Mouse (Mus musculus) kidney, embryonic 15.5 days (tissue): ENCODE results near the gene Gtpbp4. TPM values are rescaled to one million over a fixed set of nuclear protein-coding genes. Genes with fewer than 3 reads are reported as not detected.
"Not testable (repeated sequence)": the region's sequence is repeated elsewhere in the genome, so short reads cannot be mapped to it uniquely, and the experiment has no call there.

Experiments
- ATAC-seq: fragments of 200-750 bp; cut with Nextera tagmentation; replicated peaks from 2 replicates; pipeline ENCODE4 v1.8.0; 2017; ENCODE audit warnings: moderate TSS enrichment; ENCODE audit not compliant: low FRiP score
- H3K27ac ChIP-seq: fragments of 300-500 bp; sonication (generic); 2 replicates; pipeline ENCODE4 v1.5.1; 2015; ENCODE audit warnings: mild to moderate bottlenecking, inconsistent platforms
- H3K27me3 ChIP-seq: fragments of 300-500 bp; sonication (generic); 2 replicates; pipeline ENCODE4 v1.6.1; 2015; ENCODE audit warnings: inconsistent platforms
- H3K36me3 ChIP-seq: fragments of 300-500 bp; sonication (generic); 2 replicates; pipeline ENCODE4 v1.6.1; 2015; ENCODE audit warnings: inconsistent platforms
- H3K4me1 ChIP-seq: fragments of 300-500 bp; sonication (generic); 2 replicates; pipeline ENCODE4 v1.6.1; 2015; ENCODE audit warnings: inconsistent platforms
- H3K4me2 ChIP-seq: fragments of 300-500 bp; sonication (generic); 2 replicates; pipeline ENCODE4 v1.6.1; 2015; ENCODE audit warnings: moderate library complexity, mild to moderate bottlenecking, inconsistent platforms
- H3K4me3 ChIP-seq: fragments of 300-500 bp; sonication (generic); replicated peaks from 2 replicates; pipeline ENCODE4 v1.5.1; 2015; ENCODE audit warnings: mild to moderate bottlenecking, inconsistent platforms
- H3K9ac ChIP-seq: fragments of 300-500 bp; sonication (generic); 2 replicates; pipeline ENCODE4 v1.6.1; 2015; ENCODE audit warnings: mild to moderate bottlenecking, inconsistent platforms
- H3K9me3 ChIP-seq: fragments of 300-500 bp; sonication (generic); replicated peaks from 2 replicates; pipeline ENCODE4 v1.6.1; 2016; ENCODE audit warnings: inconsistent platforms
- WGBS: fragments of 180-500 bp; shearing (Covaris S2); methylation state at CpG from one replicate; pipeline ENCODE4 v1.1.7; 2015; ENCODE audit warnings: mixed read lengths; 5-methylcytosine and 5-hydroxymethylcytosine counted together
- polyA plus RNA-seq: library from polyadenylated mRNA; unstranded; fragments of >200 nt; fragmentation: Nextera tagmentation; extraction: Ambion mirVana; gene quantifications from 2 replicates; pipeline ENCODE4 v1.2.1, GENCODE M21; 2015

Gtpbp4 gene
- polyA plus RNA-seq, 1 experiment from 2014 or later = 80.9 TPM

- ATAC-seq, H3K36me3 ChIP-seq, H3K27me3 ChIP-seq, H3K4me2 ChIP-seq, H3K4me3 ChIP-seq, H3K27ac ChIP-seq, H3K4me1 ChIP-seq, H3K9ac ChIP-seq, H3K9me3 ChIP-seq: not testable (repeated sequence)
- WGBS = 41% methylated on average over 5 of the region's 5 CpGs
Observed at GRCm38 (mm10) chr13:8962266-8962665, 33.6 kb downstream of the Gtpbp4 start.

- ATAC-seq, H3K4me1 ChIP-seq, H3K27me3 ChIP-seq, H3K9me3 ChIP-seq, H3K36me3 ChIP-seq, H3K4me2 ChIP-seq, H3K27ac ChIP-seq, H3K4me3 ChIP-seq, H3K9ac ChIP-seq: not testable (repeated sequence)
- 72% methylated on average over 3 of the region's 3 CpGs for WGBS
Observed at GRCm38 (mm10) chr13:8961128-8961888, 34.6 kb downstream of the Gtpbp4 start.

DNA sequence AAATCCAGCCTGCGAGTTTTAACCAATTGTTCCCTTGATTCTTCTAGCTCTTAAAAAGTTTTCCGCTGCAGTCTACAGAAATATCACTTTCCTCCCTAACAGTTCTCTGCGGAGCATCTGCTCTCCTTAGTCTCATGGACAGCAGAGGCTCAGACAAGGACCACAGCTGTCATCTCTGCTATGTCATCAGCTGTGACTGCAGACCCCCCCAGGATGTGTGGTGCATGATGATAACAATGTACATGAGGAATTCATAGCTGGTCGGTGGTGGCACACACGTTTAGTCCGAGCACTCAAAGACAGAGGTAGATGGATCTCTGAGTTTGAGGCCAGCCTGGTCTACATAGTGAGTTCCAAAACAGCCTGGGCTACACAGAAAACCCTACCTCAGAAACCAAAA is 36.3 kb downstream of the Gtpbp4 start:
- WGBS = 81% methylated on average over 6 of the region's 6 CpGs

DNA sequence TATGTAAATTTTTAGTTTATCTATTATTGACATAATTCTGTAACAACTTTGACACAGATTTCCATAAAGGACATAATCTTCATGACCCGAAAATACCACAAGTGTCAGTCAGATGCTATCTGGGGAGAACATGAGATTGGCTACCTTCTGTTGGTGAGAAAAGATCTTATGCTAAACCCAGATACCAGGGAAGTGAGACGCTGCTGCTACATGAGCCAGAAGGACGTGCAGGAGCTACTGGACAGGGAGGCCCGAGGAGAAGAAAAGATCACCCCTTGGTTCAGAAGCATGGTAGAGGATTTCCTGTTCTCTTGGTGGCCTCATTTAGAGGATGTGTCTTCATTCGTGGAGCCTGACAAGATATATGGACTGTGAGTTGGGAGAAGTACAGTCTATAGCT is 36.8 kb downstream of the Gtpbp4 start:
- not testable (repeated sequence) for ATAC-seq, H3K36me3 ChIP-seq, H3K4me2 ChIP-seq, H3K9me3 ChIP-seq, H3K4me1 ChIP-seq, H3K4me3 ChIP-seq, H3K27me3 ChIP-seq, H3K27ac ChIP-seq, H3K9ac ChIP-seq
- WGBS = 40% methylated on average over 1 of the region's 5 CpGs

More for the DNA sequence above, 36.3 kb downstream of the Gtpbp4 start:
- not testable (repeated sequence) for H3K4me2 ChIP-seq, H3K9me3 ChIP-seq, H3K27ac ChIP-seq, H3K36me3 ChIP-seq, H3K9ac ChIP-seq, ATAC-seq, H3K27me3 ChIP-seq, H3K4me3 ChIP-seq, H3K4me1 ChIP-seq

- H3K27me3 ChIP-seq, H3K9ac ChIP-seq, H3K9me3 ChIP-seq, H3K4me3 ChIP-seq, H3K4me1 ChIP-seq, H3K27ac ChIP-seq, H3K4me2 ChIP-seq, H3K36me3 ChIP-seq: not testable (repeated sequence)
- ATAC-seq = 0 out of 2 replicates have a peak, but pooled peaks have one; percentile 22
- no CpG with 5 or more reads among the region's 5 CpGs for WGBS
Observed at GRCm38 (mm10) chr13:8956873-8957272, 39.0 kb downstream of the Gtpbp4 start.

GRCm38 (mm10) chr13:8955127-8955526 is 40.8 kb downstream of the Gtpbp4 start:
- not testable (repeated sequence) for H3K9me3 ChIP-seq, H3K9ac ChIP-seq, H3K27me3 ChIP-seq, H3K27ac ChIP-seq, ATAC-seq, H3K4me3 ChIP-seq, H3K4me2 ChIP-seq, H3K36me3 ChIP-seq, H3K4me1 ChIP-seq
- WGBS = 78% methylated on average over 2 of the region's 2 CpGs

GRCm38 (mm10) chr13:8952563-8952962 is 43.3 kb downstream of the Gtpbp4 start, which contains the start of gene Idi2:
Gene Idi2 (plus strand): TSS chr13:8952863.
- H3K4me1 ChIP-seq, H3K27ac ChIP-seq, H3K4me2 ChIP-seq, H3K36me3 ChIP-seq, ATAC-seq, H3K4me3 ChIP-seq, H3K9ac ChIP-seq, H3K9me3 ChIP-seq, H3K27me3 ChIP-seq: not testable (repeated sequence)

- not testable (repeated sequence) for H3K27ac ChIP-seq, H3K9ac ChIP-seq, H3K4me2 ChIP-seq, H3K27me3 ChIP-seq, H3K36me3 ChIP-seq, ATAC-seq, H3K4me3 ChIP-seq, H3K9me3 ChIP-seq, H3K4me1 ChIP-seq
Observed at GRCm38 (mm10) chr13:8948131-8948530, 47.8 kb downstream of the Gtpbp4 start, which contains the start of gene Gm9745. Gene Gm9745 (minus strand): TSS chr13:8948231.

DNA sequence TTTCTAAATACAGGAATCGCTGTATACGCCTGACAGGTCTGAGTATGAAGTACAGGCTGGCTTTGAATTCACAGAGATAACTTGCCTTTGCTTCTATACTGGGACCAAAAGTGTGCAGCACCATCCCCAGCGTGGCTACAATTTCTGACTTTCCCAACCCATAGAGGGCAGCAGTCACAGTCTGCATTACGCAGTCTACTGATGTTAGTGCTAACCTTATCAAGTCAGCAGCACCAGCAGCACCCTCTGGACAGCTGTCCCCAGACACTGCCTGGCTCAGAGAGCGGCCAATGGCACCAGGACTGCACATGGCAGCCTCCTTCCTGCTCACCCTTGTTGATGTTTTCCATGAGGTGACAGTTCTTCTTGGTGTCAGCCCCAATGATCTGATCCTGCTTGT is 52.1 kb downstream of the Gtpbp4 start:
- H3K36me3 ChIP-seq, H3K27me3 ChIP-seq, H3K4me3 ChIP-seq, H3K4me1 ChIP-seq, ATAC-seq, H3K27ac ChIP-seq, H3K9me3 ChIP-seq, H3K4me2 ChIP-seq, H3K9ac ChIP-seq: not testable (repeated sequence)
- no CpG with 5 or more reads among the region's 5 CpGs for WGBS

- H3K4me2 ChIP-seq, H3K4me1 ChIP-seq, ATAC-seq, H3K36me3 ChIP-seq, H3K9ac ChIP-seq, H3K27ac ChIP-seq, H3K9me3 ChIP-seq, H3K4me3 ChIP-seq, H3K27me3 ChIP-seq: not testable (repeated sequence)
- 8% methylated on average over 1 of the region's 5 CpGs for WGBS
Observed at GRCm38 (mm10) chr13:8941701-8942100, 54.2 kb downstream of the Gtpbp4 start.

DNA sequence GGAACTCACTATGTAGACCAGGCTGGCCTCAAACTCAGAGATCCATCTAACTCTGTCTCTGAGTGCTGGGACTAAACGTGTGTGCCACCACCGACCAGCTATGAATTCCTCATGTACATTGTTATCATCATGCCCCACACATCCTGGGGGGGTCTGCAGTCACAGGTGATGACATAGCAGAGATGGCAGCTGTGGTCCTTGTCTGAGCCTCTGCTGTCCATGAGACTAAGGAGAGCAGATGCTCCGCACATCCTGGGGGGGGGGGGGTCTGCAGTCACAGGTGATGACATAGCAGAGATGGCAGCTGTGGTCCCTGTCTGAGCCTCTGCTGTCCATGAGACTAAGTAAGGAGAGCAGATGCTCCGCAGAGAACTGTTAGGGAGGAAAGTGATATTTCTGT is 54.8 kb downstream of the Gtpbp4 start:
- H3K4me3 ChIP-seq, H3K4me1 ChIP-seq, H3K27ac ChIP-seq, H3K9me3 ChIP-seq, H3K4me2 ChIP-seq, H3K9ac ChIP-seq, H3K27me3 ChIP-seq, ATAC-seq, H3K36me3 ChIP-seq: not testable (repeated sequence)
- WGBS = 91% methylated on average over 4 of the region's 4 CpGs

DNA sequence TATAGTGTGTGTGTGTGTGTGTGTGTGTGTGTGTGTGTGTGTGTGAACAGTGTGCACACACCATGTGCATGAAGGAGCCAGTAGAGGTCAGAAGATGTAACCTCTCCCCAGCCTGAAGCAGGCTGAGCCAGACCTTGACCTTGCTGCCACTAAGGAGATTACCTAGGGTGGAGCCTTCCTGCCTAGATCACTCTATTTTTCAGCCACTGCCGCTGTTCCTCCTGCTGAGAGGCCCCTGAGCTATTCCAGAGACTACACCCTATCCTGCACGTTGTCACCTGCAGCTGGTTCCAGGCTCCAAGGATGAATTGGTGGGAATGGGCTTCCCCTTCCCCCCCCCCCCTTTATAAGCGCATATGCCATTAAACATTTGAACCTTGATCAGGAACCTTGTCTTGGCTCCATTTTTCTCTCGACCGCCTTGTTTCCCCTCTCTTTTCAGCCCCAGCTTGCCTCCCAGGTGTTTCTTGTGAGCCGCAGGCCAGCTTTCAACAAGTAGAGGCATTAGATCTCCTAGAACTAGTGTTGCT is 58.2 kb downstream of the Gtpbp4 start:
- H3K27me3 ChIP-seq, H3K4me3 ChIP-seq, H3K4me1 ChIP-seq, H3K36me3 ChIP-seq, H3K9ac ChIP-seq, H3K27ac ChIP-seq, H3K9me3 ChIP-seq, ATAC-seq, H3K4me2 ChIP-seq: not testable (repeated sequence)
- 74% methylated on average over 6 of the region's 6 CpGs for WGBS

DNA sequence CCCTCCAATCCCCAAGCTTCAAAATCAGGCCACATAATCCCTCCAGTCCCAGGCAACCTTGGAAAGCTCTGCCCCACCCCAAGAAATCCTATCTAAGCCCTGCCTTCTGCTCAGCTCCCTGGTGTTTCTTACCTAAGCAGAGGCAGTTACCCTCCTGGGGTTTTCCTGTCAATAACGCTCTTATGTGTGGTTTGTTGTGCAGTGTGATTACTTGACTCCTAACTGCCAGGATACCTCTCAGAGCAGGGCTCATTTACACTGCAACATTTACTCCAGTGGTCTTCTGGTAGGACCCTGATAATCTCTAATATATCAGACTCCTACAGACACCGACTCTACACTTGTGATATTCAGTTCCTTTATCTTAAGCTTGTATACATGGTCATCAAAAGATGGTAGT is 62.4 kb downstream of the Gtpbp4 start:
- Histone ChIP-seq H3K27me3 (no peaks in the 10 kb centered on the region), H3K27ac (no peak overlapping the region), H3K4me3 (no peak overlapping the region), H3K36me3 (no peaks in the 10 kb centered on the region), H3K9ac (no peak overlapping the region), H3K4me1 (no peaks in the 10 kb centered on the region), H3K4me2 (no peak overlapping the region), H3K9me3 (no peaks in the 10 kb centered on the region)
- no peak for ATAC-seq
- WGBS = 63% methylated on average over 2 of the region's 2 CpGs
